Mouse (Mus musculus) E14TG2a.4 (cell line): Measurements from ENCODE around the gene Tbc1d17.

ENCODE experiments used
- CTCF ChIP-seq: conservative IDR thresholded peaks from 2 replicates; pipeline ENCODE4 v1.5.1; 2014; ENCODE audit warnings: low read length
- NANOG ChIP-seq: IDR thresholded peaks from 2 replicates; pipeline ENCODE4 v1.6.1; 2014; ENCODE audit warnings: borderline replicate concordance, low read length, mixed read lengths

DNA sequence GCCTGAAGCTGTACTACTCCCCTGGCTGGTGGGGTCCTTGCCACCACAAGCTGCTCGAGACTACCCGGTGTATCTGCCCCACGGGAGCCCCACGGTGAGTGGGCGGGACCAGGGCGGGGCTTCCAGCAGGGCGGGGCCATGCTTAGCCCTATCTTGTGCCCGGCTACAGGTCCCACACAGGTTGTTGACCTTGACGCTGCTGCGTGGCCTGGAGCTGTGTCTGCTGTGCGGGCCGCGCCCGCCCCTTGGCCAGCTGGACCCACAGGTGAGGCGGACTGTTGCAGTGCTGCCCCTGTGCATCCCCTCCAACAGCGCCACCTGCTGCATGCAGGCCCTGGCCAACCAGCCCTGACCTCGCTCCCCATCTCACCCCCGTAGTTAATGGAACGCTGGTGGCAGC is 49.7 kb upstream of the Tbc1d17 start:
- TF ChIP-seq CTCF (no peak), NANOG (no peak)
